In genomic region chr3:102265146-102265545, GRCm38 (mm10) we compare ENCODE assay signal across 21 mouse cellular contexts.
"Had no signal": no experiment of that assay in that cellular context is flagged by ENCODE, and none has a peak within 500 bp of the region (broad histone marks: within the 10 kb centered on the region; RNA-seq: fewer than 3 reads in every experiment).

No protein-coding gene starts in this region.

- DNase-seq: kidney, adult 8-10 months; kidney, postnatal 10 days; kidney, postnatal 36 days; layer of hippocampus, postnatal 36 days; left cerebral cortex, postnatal 4 days; liver, postnatal 0 days; lung, embryonic 14.5 days; lung, postnatal 10 days; lung, postnatal 4 days; midbrain, embryonic 14.5 days; right cerebral cortex, adult 18-20 months; right cerebral cortex, postnatal 14 days; thymus, adult 18-20 months; thymus, postnatal 36 days had no signal

- H3K4me2 ChIP-seq: kidney, embryonic 15.5 days; limb, embryonic 12.5 days; limb, embryonic 15.5 days; liver, embryonic 11.5 days; lung, embryonic 14.5 days; midbrain, embryonic 11.5 days; neural tube, embryonic 12.5 days; neural tube, embryonic 15.5 days had no signal

- H3K27me3 ChIP-seq: limb, embryonic 12.5 days; limb, embryonic 15.5 days; neural tube, embryonic 12.5 days; neural tube, embryonic 15.5 days had no signal

- H3K4me3 ChIP-seq: kidney, embryonic 15.5 days; limb, embryonic 12.5 days; limb, embryonic 15.5 days; neural tube, embryonic 12.5 days; neural tube, embryonic 15.5 days had no signal

- H3K36me3 ChIP-seq: kidney, embryonic 15.5 days; limb, embryonic 12.5 days; limb, embryonic 15.5 days; neural tube, embryonic 12.5 days; neural tube, embryonic 15.5 days had no signal
